18 mouse cellular contexts compared by ENCODE assay signal in the genomic region with DNA sequence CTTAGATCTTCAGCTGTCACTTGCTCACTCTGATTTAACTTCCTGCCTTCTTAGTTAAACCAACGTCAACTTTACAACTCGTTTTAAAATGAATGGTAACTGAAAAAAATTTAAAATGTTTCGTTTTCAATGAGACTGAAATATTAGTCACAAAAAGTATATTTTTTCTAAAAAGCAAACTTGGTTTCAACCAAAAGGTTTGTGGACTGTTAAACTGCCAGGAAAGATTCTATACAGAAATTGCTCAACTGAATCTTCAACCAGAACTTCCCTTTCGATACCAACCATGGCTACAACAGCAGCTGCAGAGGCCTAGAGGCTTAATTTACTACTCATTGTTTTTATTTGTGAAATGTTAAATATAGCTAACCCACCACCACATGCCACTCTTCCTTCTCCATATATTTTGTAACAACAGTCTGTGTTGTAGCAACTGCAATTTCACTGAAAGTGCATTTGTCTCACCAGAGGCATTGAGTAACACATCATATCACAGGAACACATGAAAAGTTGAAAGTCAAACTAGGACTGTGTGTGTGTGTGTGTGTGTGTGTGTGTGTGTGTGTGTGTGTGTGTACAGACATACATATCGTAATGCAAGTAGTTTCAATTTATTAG. TPM values are rescaled to one million over a fixed set of nuclear protein-coding genes. Genes with fewer than 3 reads are reported as not detected.
DNase-seq lines count a peak whose midpoint lies in the region; ATAC-seq lines count a peak whose summit lies in the region.
"Had no signal": no experiment of that assay in that cellular context is flagged by ENCODE, and none has a peak within 500 bp of the region (broad histone marks: within the 10 kb centered on the region; RNA-seq: fewer than 3 reads in every experiment).

No protein-coding gene starts in this region.

- no peak overlapping the region for H3K27ac ChIP-seq in forebrain, embryonic 14.5 days (ENCODE audit: low read depth, low read length)
- H3K27ac ChIP-seq in kidney, embryonic 14.5 days (ENCODE audit: low read depth, low read length): no peak overlapping the region
- H3K27ac ChIP-seq: forebrain, embryonic 13.5 days; hindbrain, embryonic 10.5 days; kidney, postnatal 0 days; lung, embryonic 15.5 days; midbrain, embryonic 13.5 days; stomach, postnatal 0 days had no signal

- H3K27me3 ChIP-seq in forebrain, embryonic 14.5 days (replicated peaks; ENCODE audit: control insufficient read depth, insufficient read depth, low read length): no peaks in the 10 kb centered on the region
- H3K27me3 ChIP-seq in kidney, embryonic 14.5 days (ENCODE audit: control insufficient read depth, insufficient read depth, low read length): no peaks in the 10 kb centered on the region
- H3K27me3 ChIP-seq: forebrain, embryonic 13.5 days; lung, embryonic 15.5 days; midbrain, embryonic 13.5 days had no signal

- H3K4me1 ChIP-seq in forebrain, embryonic 14.5 days (ENCODE audit: control insufficient read depth, insufficient read depth, low read length): no peaks in the 10 kb centered on the region
- no peaks in the 10 kb centered on the region for H3K4me1 ChIP-seq in kidney, embryonic 14.5 days (ENCODE audit: control insufficient read depth, insufficient read depth, low read length)
- H3K4me1 ChIP-seq: forebrain, embryonic 13.5 days; hindbrain, embryonic 10.5 days; lung, embryonic 15.5 days; midbrain, embryonic 13.5 days had no signal

- no peak overlapping the region for H3K4me2 ChIP-seq in forebrain, embryonic 14.5 days (ENCODE audit: low read length)
- H3K4me2 ChIP-seq in kidney, embryonic 14.5 days (replicated peaks; ENCODE audit: low read depth, low read length): no peak overlapping the region
- H3K4me2 ChIP-seq: forebrain, embryonic 13.5 days; heart, embryonic 11.5 days; lung, embryonic 15.5 days; midbrain, embryonic 13.5 days had no signal

- no peaks in the 10 kb centered on the region for H3K9me3 ChIP-seq in forebrain, embryonic 14.5 days (replicated peaks; ENCODE audit: control insufficient read depth, low read length)
- no peaks in the 10 kb centered on the region for H3K9me3 ChIP-seq in kidney, embryonic 14.5 days (ENCODE audit: control insufficient read depth, low read length)
- H3K9me3 ChIP-seq: forebrain, embryonic 13.5 days; hindbrain, embryonic 10.5 days; lung, embryonic 15.5 days; midbrain, embryonic 13.5 days had no signal

- peak; percentile 90 for ATAC-seq in neutrophil, adult 5-6 weeks (ENCODE audit: extremely low read depth, insufficient number of reproducible peaks, low FRiP score, poor library complexity, severe bottlenecking)
- ATAC-seq in forebrain, embryonic 14.5 days: no peak
- ATAC-seq in kidney, embryonic 14.5 days (ENCODE audit: low FRiP score, low TSS enrichment): no peak
- ATAC-seq: activated CD4-positive, CD25-positive, alpha-beta regulatory T cell, adult 4 months; forebrain, embryonic 13.5 days; midbrain, embryonic 13.5 days had no signal

- H3K36me3 ChIP-seq in forebrain, embryonic 14.5 days (ENCODE audit: control insufficient read depth, insufficient read depth, low read length): peaks cover 13% of the 10 kb centered on the region; the same call in 1 of the 2 replicates
- no peaks in the 10 kb centered on the region for H3K36me3 ChIP-seq in kidney, embryonic 14.5 days (ENCODE audit: control insufficient read depth, insufficient read depth, low read length)
- H3K36me3 ChIP-seq: hindbrain, embryonic 10.5 days; lung, embryonic 15.5 days had no signal

- no peak overlapping the region for H3K4me3 ChIP-seq in forebrain, embryonic 14.5 days (ENCODE audit: low read depth, low read length)
- H3K4me3 ChIP-seq in kidney, embryonic 14.5 days (ENCODE audit: low read length): no peak overlapping the region
- H3K4me3 ChIP-seq: forebrain, embryonic 13.5 days; hindbrain, embryonic 10.5 days; lung, embryonic 15.5 days; midbrain, embryonic 13.5 days had no signal

- intact Hi-C loops in heart, postnatal 14 days (cut with DNase I): no loop called here

- DNase-seq in heart, adult 11 months: peak; percentile 86
- DNase-seq in heart, postnatal 14 days: no peak
- DNase-seq in spleen, postnatal 36 days (ENCODE audit: low spot score in 2 of 2): peak; percentile 42 to 56
- no peak for DNase-seq in spleen, postnatal 4 days (ENCODE audit: low spot score in 2 of 2)
- DNase-seq in induced T-regulatory cell, adult 2 months (ENCODE audit: low read depth): peak; percentile 75
- DNase-seq in forebrain, embryonic 14.5 days (ENCODE audit: low spot score): no peak
- DNase-seq: cerebellum, adult 11 months; right cerebral cortex, postnatal 25 days had no signal

- H3K9ac ChIP-seq in forebrain, embryonic 14.5 days (ENCODE audit: low read length): no peak overlapping the region
- H3K9ac ChIP-seq in kidney, embryonic 14.5 days (ENCODE audit: low read depth, low read length): no peak overlapping the region
- H3K9ac ChIP-seq: forebrain, embryonic 13.5 days; lung, embryonic 15.5 days; midbrain, embryonic 13.5 days had no signal

- WGBS in forebrain, embryonic 14.5 days: 88% methylated on average over 5 of the region's 5 CpGs
- 70% methylated on average over 5 of the region's 5 CpGs for WGBS in kidney, embryonic 14.5 days

RNA-seq across cellular contexts. Expression of a gene that starts 10.2 kb away (rescaled TPM):
- total RNA-seq in heart, postnatal 14 days (2021): 1 to 10 TPM; 9.2 to 9.5 TPM
- total RNA-seq in neutrophil, adult 5-6 weeks (2017): 283 and 298 TPM in 2 replicates
- 35.2 and 50.4 TPM in 2 replicates for polyA plus RNA-seq in forebrain, embryonic 14.5 days (2014; fragmentation: Nextera tagmentation; extraction: Ambion mirVana)
- 3.1 and 4.0 TPM in 2 replicates for polyA plus RNA-seq in kidney, embryonic 14.5 days (2014; fragmentation: Nextera tagmentation; extraction: Ambion mirVana)

Comparison
In these comparisons a context has a peak if more than half of its experiments do, and no peak if none do; other contexts are left out.
1. DNase-seq: peak in heart, adult 11 months (single experiment), spleen, postnatal 36 days (2 of 2) and induced T-regulatory cell, adult 2 months (single experiment); none in heart, postnatal 14 days (0 of 2), spleen, postnatal 4 days (0 of 2) and forebrain, embryonic 14.5 days (single experiment).
2. RNA of a gene that starts 10.2 kb away (total RNA-seq): 283 to 298 TPM in neutrophil, adult 5-6 weeks; 9.2 to 9.5 TPM in heart, postnatal 14 days; every median in the first group is over 10 times any median in the second.